Mouse (Mus musculus) MEL (cell line): Measurements from ENCODE around the gene Tceal3.

Source experiments
- CTCF ChIP-seq, 3 experiments: IDR thresholded peaks in 2 of 3; conservative IDR thresholded peaks in 1 of 3; 2 replicates each; pipeline ENCODE4 v1.5.1; 2011 to 2012; ENCODE audit warnings: low read length in 3 of 3, low read depth in 2 of 3, mild to moderate bottlenecking in 2 of 3, improper control_type of control experiment in 1 of 3, inconsistent platforms in 1 of 3, mixed read lengths in 1 of 3, moderate library complexity in 1 of 3; ENCODE audit not compliant: control insufficient read depth in 1 of 3, insufficient read depth in 1 of 3, poor library complexity in 1 of 3, severe bottlenecking in 1 of 3
- JUND ChIP-seq: IDR thresholded peaks from 2 replicates; pipeline ENCODE4 v1.6.1; 2011; ENCODE audit warnings: low read depth, mild to moderate bottlenecking, improper control_type of control experiment, low read length
- TAL1 ChIP-seq: IDR thresholded peaks from 2 replicates; pipeline ENCODE4 v1.6.1; 2012; ENCODE audit warnings: mild to moderate bottlenecking, inconsistent platforms, low read length, moderate library complexity, mixed read lengths

GRCm38 (mm10) chrX:136625959-136626358 is 35.3 kb downstream of the Tceal3 start:
- no peak for TF ChIP-seq CTCF (IDR thresholded peaks at IDR 0.05 in 2 of 3, conservative IDR thresholded peaks at IDR 0.05 in 1 of 3; ENCODE audit: control insufficient read depth in 1 of 3, insufficient read depth in 1 of 3, low read depth in 2 of 3, low read length in 3 of 3, poor library complexity in 1 of 3, severe bottlenecking in 1 of 3)
- no peak for TF ChIP-seq TAL1
- no peak for TF ChIP-seq JUND
